Mouse (Mus musculus) v-Abl transformed pro-B cells (cell line): ENCODE measurements around the gene G6pdx.

ENCODE experiments used
- in situ Hi-C, 2 experiments: fragments of 400-800 bp; cut with MboI; formaldehyde crosslinking; loops; one replicate each; pipeline ENCODE4 v1.15.1; 2025; ENCODE audit not compliant: unreplicated experiment in 2 of 2

G6pdx gene

DNA sequence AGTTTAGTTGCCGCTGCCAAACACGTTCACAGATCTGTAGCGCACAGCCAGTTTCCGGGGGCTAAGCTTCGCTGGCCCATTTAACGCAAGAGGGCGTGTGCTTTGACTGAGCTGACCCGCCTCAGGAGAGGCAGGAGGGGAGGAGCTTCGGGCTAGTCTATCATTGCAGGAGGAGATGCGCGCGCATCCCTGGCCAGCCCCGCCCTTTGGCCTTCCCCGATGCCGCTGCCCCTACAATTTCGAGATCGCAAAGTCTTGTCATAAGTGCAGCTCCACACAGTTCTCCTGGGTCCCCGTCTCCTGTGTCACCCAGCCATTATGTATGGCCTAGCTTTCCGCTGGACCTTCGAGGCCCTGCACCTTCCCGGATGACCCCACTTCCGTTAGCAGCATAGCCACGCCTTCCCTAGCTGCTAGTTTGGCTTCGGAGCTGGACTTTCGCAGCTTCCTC is at the start of gene G6pdx:
G6pdx (minus strand) TSS at position 369 of the 451 bp plus-strand sequence.
- in situ Hi-C loops, result loop anchor here (5.0 to 25.0 kb wide), 6 partner anchors 658 to 1422 kb away; partner anchors contain the start of genes Brcc3 (in 2 of the 2), Cmc4 (in 2 of the 2), Mtcp1 (in 2 of the 2) and Dkc1 (in 1 of the 2)

GRCm38 (mm10) chrX:74452773-74453172 is 23.8 kb upstream of the G6pdx start:
- in situ Hi-C loops, result loop anchor here (10.0 to 25.0 kb wide), 3 partner anchors 632 to 1735 kb away; partner anchors contain the start of gene Gab3 (in 1 of the 2)

DNA sequence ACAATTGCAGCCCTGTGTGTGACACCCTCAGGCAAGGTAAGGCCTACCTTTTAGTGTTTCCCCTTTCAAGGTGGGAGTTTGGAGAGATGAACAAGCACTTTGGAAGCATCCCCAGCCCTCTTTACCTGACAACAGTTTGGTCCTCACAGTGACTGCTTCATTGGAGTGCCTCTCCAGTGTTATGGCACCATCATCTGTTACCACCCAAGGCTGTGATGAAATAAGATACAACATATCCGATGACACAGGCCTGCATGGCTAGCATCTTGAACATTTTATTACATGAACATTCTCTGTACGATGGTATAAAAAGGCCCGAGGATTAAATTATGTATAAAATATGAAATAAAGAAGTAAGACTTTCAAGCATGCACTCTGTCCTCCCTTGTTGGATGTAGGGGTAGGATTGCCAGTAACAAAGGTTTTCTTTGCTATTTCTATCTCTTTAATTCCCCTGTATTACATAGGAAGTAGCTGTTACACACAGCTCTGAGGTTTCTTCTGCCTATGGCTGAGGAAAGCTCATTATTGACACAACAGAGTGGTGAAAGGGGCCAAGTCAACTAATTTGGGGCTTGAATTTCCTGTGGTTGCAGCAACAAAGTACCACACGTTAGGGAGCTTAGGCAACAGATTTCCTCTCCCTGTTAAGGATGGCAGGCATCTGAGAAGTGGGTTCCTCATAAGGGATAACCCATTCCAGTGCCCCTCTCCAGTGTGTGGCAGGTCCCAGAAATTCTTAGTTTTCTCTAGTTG is 22.3 kb upstream of the G6pdx start:
- in situ Hi-C loops, result loop anchor here (10.0 to 25.0 kb wide), 3 partner anchors 633 to 1736 kb away; partner anchors contain the start of gene Gab3 (in 1 of the 2)

DNA sequence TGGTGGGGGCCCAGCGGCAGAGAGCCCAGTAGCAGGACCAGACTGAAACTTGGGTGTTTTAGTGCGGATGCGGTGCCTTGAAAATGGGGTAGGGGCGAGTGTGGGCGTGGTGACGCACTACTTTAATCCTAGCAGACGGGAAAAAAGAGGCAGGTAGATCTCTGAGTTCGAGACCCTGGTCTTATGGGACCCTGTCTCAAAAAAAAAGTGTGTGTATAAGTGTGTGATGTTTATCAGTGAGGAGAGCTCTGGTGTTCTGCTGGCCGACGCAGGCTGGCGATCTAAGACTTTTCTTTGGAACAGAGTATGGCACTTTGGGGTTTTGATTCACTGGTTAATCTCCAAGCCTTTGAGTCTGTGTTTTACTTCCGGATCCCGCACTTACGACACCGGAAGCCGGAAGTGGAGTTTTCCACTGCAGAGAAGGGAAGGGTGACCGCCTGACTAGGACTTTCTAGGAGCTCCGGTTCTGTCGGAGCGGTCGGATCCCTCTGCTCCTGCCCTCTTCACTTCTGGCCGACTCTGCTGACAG is 362 bp upstream of the G6pdx start:
- in situ Hi-C loops, result loop anchor here (5.0 to 25.0 kb wide), 6 partner anchors 658 to 1422 kb away; partner anchors contain the start of genes Brcc3 (in 2 of the 2), Cmc4 (in 2 of the 2), Mtcp1 (in 2 of the 2) and Dkc1 (in 1 of the 2)

DNA sequence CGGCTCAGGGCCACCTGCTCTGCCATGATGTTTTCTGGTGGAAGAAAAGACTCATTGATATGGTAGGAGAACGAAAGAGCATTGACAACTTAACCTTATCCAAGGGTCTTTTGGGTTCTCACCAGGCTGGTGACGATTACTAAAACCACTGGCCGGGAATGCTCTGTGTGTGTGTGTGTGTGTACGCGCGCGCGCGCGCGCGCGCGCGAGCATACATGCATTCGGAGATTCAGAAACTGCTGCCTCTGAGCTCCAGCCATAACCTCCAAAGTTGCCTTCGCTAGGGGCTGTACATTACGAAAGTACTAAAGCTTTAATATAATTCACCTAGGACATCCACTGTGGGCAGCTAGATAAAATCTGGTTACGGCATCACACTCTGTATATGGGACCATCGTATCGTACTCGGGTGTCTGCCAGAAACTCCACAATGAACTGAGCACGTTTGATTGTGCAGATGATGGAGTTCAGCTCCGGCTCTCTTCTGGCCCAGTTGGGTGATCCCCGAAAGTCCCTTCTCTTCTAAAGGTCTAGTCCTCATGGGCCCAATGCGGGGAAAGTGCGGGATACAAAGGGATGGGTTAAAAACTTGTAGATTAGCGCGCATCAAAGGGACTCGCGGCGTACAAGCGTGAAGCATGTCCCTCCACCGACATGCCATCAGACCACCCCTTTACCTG is 708 bp downstream of the G6pdx start:
- in situ Hi-C loops, result loop anchor here (5.0 to 25.0 kb wide), 6 partner anchors 659 to 1421 kb away; partner anchors contain the start of genes Brcc3 (in 2 of the 2), Cmc4 (in 2 of the 2), Mtcp1 (in 2 of the 2) and Dkc1 (in 1 of the 2)

- in situ Hi-C loops, result loop anchor here (5.0 to 25.0 kb wide), 6 partner anchors 660 to 1420 kb away; partner anchors contain the start of genes Brcc3 (in 2 of the 2), Cmc4 (in 2 of the 2), Mtcp1 (in 2 of the 2) and Dkc1 (in 1 of the 2)
Measured at GRCm38 (mm10) chrX:74427116-74427515, 1.9 kb downstream of the G6pdx start.

DNA sequence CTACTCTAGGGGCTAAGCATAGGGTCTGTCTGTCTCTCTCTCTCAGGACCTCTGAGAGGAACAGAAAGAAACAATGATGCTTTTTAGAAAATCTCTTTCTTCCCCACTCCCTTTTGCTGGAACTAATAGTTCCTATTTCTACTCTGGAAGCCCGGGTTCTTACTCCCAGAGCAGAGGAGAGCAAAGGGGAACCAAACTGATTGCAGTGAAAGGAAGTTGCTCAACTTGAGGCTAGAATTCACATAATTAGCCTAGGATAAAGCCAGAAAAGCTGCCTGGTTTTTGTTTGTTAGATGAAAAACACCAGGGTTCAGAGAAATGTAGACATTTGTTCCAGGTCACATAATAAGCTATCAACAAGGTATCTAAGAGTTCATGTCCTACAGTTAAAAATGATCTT is 2.7 kb downstream of the G6pdx start:
- in situ Hi-C loops, result loop anchor here (5.0 to 25.0 kb wide), 6 partner anchors 661 to 1419 kb away; partner anchors contain the start of genes Brcc3 (in 2 of the 2), Cmc4 (in 2 of the 2), Mtcp1 (in 2 of the 2) and Dkc1 (in 1 of the 2)

DNA sequence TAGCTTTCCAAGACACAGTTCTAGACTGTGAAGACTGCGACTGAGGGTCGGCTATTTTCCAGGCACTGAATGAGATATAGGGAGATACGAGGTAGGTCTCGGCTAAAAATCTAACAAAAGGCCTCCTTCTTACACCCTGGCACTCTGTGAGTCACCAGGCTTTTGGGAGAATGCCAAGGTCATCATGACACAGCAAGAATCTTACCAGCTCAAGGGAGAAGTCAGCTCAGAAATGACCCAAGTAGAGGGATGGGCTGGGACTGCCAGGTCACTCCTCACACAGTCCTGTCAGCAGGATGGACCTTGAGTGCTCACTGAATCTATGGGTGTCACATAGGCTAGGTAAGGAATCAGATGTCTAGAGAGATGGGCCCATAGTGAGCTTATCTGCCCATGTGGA is 3.8 kb downstream of the G6pdx start:
- in situ Hi-C loops, result loop anchor here (5.0 to 25.0 kb wide), 6 partner anchors 662 to 1418 kb away; partner anchors contain the start of genes Brcc3 (in 2 of the 2), Cmc4 (in 2 of the 2), Mtcp1 (in 2 of the 2) and Dkc1 (in 1 of the 2)

DNA sequence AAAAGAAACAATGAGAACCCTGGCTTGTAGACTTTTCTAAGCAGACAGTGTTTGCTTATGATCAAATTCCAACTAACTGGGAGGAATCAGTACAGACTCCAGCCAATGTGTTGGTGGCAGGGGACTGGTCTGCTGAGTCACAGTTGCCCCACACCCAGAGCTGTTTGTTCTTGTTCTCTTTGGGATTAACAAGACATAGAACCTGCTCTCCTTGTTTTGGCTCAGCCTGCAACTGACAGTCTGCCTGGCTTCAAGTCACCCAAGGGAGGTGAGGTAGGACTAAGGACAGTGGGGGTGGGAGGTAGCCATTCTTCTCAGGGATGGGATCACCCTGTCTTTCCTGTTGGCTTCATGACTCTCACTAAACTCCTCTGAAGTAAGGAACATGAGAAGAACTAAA is 4.6 kb downstream of the G6pdx start:
- in situ Hi-C loops, result loop anchor here in 1 of 2 experiments (25.0 kb wide), 2 partner anchors 712 to 1412 kb away; partner anchors contain the start of genes Abcd1 and Bcap31

GRCm38 (mm10) chrX:74413377-74413776 is 15.6 kb downstream of the G6pdx start:
- in situ Hi-C loops, result loop anchor here (5.0 to 25.0 kb wide), 13 partner anchors 161 to 1401 kb away; partner anchors contain the start of genes Irak1 (in 2 of the 2), Abcd1 (in 1 of the 2), Bcap31 (in 1 of the 2) and Emd (in 1 of the 2)

- in situ Hi-C loops, result loop anchor here in 1 of 2 experiments (25.0 kb wide), 2 partner anchors 696 to 1396 kb away; partner anchors contain the start of genes Abcd1 and Bcap31
Measured at GRCm38 (mm10) chrX:74408340-74408739, 20.7 kb downstream of the G6pdx start.

DNA sequence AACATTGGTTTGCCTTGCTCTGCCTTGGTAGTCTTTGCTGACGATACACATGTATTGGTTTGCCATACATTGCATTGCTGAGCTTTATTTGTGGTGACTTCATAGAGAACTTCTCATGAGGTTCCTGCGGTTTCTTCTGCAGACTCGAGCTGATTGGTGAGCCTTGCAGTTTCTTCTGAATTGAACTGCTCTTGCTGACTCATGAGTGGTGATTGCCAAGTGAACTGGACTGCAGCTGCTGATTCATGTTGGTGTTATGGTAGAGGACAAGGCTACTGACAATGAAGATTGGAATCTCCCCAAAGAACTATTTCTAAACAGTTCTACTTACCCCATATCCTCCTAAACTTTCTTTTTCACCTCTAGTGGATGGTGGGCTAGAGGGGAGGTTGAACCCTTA is 28.9 kb downstream of the G6pdx start:
- in situ Hi-C loops, result loop anchor here in 1 of 2 experiments (25.0 kb wide), 2 partner anchors 688 to 1388 kb away; partner anchors contain the start of genes Abcd1 and Bcap31

- in situ Hi-C loops, result loop anchor here in 1 of 2 experiments (10.0 kb wide), 1 partner anchor 428 kb away; the partner anchor contains the start of gene Hcfc1
Measured at GRCm38 (mm10) chrX:74392535-74393443, 36.2 kb downstream of the G6pdx start, which contains the start of the genes Fam3a and Ikbkg. Fam3a (minus strand) TSS chrX:74393272. Ikbkg (plus strand) TSS chrX:74393290.

DNA sequence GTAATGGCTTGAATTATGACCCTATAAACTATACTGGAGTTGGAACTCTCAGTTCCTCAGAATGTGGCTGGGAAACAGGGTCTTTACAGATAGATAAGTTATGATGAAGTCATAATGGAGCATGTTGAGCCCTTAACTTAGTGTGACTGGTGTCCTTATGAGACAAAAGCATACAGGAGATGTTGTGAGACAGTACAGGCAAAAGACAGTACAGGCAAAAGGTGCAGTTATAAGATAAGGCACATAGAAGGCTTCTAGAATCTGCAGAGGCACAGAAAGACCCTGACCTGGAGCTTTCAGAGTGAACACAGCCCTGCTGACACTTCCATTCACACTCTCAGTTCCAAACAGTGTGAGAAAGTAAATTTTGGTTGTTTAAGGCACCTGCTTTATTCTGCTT is 40.8 kb downstream of the G6pdx start:
- in situ Hi-C loops, result no loop called here

DNA sequence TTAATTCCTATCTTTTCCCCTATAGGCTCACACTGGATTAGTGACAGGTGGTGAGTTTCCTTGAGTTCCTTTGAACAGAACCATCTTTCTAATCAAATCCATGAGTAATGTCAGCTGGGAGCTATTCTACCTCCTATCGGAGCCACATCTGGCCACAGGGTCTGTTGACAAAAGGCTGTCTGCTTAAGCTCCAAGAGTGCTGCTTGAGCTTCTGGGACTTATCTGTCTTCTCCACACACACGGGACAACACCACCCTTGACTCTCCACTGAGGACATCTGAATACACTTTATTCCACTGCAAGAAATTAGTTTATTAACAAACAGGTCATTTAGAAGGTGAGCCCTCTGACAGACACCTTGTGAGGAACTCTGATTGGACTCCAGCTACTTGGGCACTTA is 44.5 kb downstream of the G6pdx start:
- in situ Hi-C loops, result no loop called here

GRCm38 (mm10) chrX:74372888-74373549 is 56.0 kb downstream of the G6pdx start, which contains the start of the genes Ubl4a and Slc10a3:
Ubl4a (minus strand) TSS chrX:74373218.
Slc10a3 (minus strand) TSS chrX:74373349.
- in situ Hi-C loops, result loop anchor here in 1 of 2 experiments (10.0 kb wide), 1 partner anchor 118 kb away; the partner anchor contains the start of gene Emd

DNA sequence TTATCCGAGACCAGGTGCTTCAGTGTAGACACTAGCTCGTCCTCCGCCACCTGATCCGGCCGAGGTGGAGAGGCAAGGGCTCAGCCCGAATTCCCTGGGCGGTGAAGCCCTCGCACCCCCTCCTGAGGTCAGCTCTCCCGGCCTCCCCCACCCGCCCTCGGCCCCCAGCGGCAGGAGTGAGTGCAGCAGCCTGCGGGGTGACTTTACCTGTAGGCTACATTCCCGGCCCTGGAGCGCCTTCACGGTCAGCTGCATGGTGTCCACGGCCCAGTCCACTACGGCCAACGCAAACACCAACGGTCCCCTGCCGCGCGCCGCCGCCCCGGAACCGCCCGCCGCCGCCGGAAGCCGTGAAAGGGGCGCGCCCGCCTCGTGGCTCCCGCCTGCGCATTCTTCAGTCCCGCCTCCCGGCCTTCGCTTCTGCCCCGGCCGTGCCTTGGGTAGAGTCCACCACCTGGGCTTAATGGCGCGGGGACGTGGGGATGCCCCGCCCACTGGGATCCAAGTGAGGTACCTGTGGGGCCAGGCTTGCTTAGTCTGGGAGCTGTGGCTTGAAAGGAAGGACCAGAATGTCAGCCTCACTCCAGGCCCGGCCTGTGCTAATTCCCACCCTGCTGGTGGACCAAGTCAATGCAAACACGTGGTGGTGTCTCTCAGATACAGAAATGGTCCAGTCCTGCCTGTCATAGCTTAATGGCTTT is 60.6 kb downstream of the G6pdx start:
- in situ Hi-C loops, result no loop called here
